Mouse (Mus musculus) urinary bladder, postnatal 14 days (tissue): Measurements from ENCODE around the gene Sec61g.
"Not testable (repeated sequence)": the region's sequence is repeated elsewhere in the genome, so short reads cannot be mapped to it uniquely, and the experiment has no call there.

Source experiments
- DNase-seq: peaks from one replicate; pipeline ENCODE4 v3.0.0; 2021; ENCODE audit warnings: low spot score

Gene Sec61g

DNA sequence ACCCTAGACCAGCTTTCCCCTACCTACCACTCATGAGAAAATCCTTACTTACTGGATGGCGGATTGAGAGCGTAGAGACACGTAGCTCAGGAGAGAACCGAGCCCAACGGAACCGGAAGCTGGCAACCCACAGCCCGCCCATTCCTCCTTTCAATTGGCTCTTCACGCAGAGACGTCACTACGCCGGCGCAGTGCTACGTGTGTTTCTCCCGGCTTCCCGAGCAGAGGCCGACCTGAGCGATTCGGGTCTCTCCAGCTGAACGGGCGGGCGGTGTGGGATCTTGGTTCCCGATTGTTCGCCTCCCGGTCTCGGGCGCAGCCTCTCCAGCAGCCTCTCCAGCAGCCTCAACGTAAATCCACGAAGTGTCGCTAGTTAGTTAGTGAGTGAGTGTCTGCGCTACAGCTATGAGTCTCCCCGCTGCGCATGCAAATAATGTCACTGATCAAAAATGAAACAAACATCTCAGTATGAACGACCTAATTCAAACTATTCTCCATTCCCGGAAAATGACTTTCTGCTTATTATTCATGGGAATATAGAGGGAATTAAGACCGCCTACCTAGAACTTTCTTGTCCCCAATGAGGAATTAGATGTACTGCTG is at the start of gene Sec61g:
Sec61g (minus strand) TSS at position 433 of the 603 bp plus-strand sequence.
- peak; percentile 93 for DNase-seq

DNA sequence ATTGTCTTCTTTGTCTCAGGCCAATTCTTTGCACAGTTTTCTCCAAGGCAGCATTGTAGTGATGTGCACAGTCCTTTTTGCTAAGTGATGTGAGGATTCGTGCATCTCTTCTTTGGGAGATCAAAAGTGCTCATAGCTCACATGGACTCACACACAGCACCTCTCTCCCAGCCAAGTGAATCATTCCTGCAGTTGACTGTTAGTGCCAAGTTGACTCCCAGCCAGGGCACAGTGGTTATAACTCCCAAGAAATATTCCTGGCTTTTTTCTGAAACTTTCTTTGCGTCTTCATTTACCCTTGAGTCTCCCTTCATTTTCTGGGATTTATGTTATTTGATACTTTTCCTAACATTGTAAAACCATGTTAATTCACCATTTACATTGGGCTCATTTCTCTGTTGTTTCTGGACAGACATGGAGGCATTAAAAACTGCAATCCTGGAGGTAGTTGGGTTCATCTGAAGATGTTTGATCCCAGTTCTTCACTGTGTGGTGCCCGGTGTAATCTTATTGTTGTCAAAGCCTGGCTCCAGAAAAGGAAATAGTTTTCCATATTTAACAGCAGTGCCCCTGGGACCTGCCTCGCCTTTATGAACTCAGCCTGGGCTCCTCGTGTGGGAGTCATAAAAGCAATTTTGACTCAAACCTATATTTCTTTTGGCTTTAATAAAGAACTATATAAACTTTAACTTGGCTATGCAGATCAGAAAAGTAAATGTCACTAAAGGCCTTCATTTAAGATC is 38.3 kb upstream of the Sec61g start:
- DNase-seq = peak; percentile 40

DNA sequence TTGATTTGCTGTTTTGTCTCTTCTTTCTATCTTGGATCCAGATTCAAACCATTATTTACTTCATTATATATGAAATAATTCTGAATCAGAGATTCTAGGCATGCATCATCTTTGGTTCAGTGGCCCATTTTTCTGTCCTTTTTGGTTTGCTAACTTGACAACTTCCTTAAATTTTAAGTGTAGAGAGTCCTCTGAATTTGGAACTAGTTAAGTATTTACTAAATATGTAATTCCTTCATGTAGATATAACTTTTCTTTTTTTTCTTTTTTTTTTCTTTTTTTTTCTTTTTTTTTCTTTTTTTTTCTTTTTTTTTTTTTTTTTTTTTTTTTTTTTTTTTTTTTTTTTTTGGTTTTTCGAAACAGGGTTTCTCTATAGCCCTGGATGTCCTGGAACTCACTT is 29.1 kb upstream of the Sec61g start:
- no peak for DNase-seq

DNA sequence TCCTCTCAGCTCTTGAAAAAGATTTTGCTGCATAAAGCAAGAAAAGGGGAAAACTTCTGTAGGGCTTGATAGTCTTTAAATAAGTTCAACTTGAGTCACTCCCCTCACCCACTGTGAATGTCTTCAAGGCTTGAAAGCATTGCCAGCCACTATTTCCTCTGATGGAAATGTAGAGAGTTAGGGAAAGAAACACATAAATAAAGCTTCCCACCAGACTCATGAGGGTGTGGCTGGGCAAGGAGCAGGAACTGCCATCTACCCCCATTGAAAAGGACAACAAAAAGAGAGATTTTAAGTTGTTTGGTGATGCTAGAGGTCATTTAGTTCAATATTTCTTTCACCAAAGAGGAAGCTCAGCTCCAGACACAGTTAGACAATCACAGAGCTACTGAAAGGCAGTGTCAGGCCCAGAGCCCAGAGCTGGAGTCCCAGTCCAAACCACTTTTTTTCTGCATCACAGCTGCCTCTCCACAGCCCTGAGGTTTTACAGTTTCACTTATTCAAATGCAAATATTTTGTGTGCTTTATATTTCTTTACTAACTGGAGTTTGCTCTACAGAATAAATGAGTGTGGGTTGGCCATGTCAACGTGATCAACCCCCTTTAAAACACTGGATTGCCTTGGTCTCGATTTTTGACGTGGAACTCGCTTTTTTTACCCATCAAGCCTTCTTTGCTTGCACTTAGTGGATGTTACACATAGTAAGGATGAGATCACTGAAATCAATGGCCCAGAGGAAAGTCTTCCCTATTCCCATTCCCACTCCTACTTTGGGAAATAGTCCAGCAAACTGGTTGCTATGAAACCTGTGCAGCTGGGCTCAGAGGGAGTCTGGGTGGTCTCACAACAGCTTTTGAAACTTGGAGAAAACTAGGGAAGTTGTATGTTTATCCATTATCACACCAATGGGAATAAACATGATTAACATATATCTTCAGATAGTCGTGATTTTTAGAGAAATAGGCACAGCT is 26.6 kb upstream of the Sec61g start:
- no peak for DNase-seq

DNA sequence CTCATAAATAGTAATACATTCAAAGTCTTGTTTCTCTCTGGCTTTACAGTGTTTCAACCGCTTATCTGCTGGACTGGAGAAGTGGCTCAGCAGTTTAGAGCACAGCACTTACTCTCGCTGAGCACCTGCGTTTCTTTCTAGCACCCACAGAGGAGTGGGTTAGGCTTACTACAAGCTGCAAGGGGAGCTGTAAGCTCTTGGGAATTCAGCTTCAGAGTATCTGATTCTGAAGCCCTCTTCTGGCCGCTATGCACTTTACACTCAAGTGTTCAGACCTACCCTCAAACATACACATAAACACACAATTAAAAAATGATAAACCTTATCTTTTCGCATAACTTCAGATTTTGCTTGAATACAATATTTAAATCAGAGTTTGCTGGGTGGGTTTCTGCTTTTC is 24.6 kb upstream of the Sec61g start:
- no peak for DNase-seq

- DNase-seq = no peak
These were observed 20.6 kb upstream of the Sec61g start for GRCm38 (mm10) chr11:16528909-16529308.

DNA sequence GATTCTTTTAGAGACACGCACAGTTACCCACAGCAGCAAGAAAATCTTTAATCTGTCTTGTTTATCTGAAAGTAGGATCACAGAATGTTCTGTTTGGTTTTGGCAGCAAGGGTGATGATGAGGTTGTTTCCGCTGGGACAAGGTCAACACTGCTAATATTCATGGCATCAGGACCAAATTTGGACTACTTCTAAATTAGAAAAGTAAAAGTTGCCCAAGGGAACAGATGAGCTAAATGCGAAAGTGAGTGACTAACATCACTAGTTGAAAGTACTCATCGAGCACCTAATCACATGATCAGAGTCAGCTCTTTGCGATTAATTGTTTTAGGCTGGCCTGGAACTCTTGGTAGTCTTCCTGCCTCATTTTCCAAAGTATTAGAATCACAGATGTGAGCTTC is 20.1 kb upstream of the Sec61g start:
- no peak for DNase-seq

DNA sequence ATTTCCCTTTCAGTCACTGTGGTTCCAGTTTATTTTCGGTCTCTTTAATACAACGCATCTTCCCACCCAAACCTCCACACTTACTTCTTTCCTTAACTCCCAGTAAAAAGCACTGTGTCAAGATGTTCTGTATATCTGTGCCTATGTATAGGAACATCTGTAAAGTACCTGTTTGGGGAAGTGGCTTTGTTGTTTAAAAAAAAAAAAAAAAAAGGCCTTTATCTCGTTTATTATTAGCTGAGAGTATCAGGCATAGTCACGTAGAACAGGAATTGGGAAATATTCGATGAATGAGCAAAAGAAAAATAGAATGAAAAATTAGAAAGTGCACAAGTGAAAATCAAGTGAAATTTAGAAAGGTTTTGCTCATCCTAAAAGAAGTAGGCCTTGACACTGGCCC is 19.5 kb upstream of the Sec61g start:
- DNase-seq = no peak

- DNase-seq = no peak
These were observed 18.2 kb upstream of the Sec61g start for GRCm38 (mm10) chr11:16526467-16526866.

DNA sequence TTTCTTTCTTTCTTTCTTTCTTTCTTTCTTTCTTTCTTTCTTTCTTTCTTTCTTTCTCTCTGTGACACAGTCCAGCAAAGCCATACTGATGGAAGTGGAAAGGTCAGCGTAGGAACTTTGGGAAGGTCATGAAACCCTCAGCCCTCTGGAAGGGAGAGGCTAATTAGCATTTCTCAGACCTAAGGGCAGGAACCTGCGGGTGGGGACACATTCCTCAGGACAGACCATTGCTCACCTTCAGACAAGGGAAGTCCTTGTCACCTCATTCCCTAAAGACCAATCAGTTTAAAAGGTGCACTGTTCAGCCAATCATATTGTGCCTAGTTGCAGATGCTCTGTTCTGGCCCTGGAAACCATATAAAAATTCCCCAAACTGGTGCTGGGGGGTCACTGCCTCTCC is 17.4 kb upstream of the Sec61g start:
- DNase-seq = no peak

GRCm38 (mm10) chr11:16524917-16525640 is 16.8 kb upstream of the Sec61g start:
- no peak for DNase-seq

DNA sequence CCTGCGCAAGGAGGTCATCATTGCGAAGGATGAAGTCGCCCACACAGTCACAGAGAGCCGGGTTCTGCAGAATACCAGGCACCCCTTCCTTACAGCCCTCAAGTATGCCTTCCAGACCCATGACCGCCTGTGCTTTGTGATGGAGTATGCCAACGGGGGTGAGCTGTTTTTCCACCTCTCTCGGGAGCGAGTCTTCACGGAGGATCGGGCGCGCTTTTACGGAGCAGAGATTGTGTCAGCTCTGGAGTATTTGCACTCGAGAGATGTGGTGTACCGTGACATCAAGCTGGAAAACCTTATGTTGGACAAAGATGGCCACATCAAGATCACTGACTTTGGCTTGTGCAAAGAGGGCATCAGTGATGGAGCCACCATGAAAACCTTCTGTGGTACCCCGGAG is 6.8 kb upstream of the Sec61g start:
- not testable (repeated sequence) for DNase-seq

GRCm38 (mm10) chr11:16514221-16514620 is 5.9 kb upstream of the Sec61g start:
- not testable (repeated sequence) for DNase-seq

- no peak for DNase-seq
These were observed 766 bp downstream of the Sec61g start for GRCm38 (mm10) chr11:16507385-16508051.

GRCm38 (mm10) chr11:16505999-16506398 is 2.3 kb downstream of the Sec61g start:
- no peak for DNase-seq

DNA sequence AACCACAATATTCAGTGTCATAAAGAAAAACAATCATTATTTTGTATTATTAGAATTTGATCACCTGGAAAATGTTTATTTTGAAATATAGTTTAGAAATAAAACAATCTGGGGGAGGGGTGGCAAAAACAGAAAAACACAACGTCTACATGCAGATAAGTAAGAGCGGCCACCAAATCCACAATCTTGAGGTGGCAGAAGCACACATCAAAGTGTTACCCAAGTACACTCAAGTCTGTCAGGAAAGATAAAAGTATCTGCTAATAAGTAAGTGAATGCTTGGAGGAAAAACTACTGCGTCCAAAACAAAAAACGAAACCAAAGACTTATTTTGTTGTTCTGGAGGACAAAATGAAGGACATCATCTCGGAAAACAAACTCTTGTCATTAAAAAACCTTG is 5.1 kb downstream of the Sec61g start:
- DNase-seq = no peak

- DNase-seq = no peak
These were observed 5.5 kb downstream of the Sec61g start for GRCm38 (mm10) chr11:16502744-16503143.

DNA sequence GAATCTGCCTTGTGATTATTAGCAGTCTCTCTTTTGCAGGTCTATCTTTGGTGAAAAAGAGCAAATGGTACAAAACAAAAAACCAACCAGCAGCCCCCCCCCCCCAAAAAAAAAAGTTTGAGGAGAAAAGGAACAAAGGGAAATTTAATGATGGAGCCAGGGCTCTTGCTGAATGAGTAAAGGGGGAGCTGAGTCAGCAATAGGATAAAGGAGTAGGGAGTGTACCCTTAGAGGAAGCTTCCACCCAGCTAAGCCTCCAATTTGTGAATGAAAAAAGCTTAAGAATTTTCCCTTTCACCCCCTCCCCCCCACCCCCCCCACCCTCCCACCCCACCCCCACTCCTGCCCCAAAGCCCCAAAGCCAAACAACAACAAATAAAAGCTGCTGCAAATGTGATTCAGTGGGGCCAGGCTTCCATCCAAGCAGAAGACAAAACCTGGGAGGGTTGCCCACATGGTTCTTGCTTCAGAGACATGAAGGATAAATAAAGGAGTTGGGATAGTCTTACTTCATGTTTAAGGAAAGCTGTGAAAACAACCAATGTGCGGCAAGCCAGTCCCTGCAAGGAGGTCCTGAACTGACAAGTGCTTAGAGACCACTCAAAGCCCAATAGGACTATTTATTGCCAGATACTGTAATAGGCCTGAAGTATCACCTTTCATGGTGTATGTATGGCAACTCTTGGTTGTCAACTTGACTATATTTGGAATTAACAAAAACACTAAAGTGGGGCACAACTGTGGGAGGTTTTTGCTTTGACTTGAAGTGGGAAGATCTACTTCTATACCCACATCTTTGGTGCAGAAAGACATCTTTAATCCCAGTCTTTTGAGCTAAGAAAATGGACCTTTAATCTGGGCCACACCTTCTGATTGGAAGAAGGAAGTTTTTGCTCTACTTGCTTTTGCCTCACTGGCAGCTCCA is 9.3 kb downstream of the Sec61g start:
- peak; percentile 7 for DNase-seq
